ENCODE assay signal across 15 mouse cellular contexts in genomic region chr16:76318331-76318922, GRCm38 (mm10). TPM values are rescaled to one million over a fixed set of nuclear protein-coding genes. Genes with fewer than 3 reads are reported as not detected.
DNase-seq lines count a peak whose midpoint lies in the region; ATAC-seq and TF ChIP-seq lines count a peak whose summit lies in the region.
"Had no signal": no experiment of that assay in that cellular context is flagged by ENCODE, and none has a peak within 500 bp of the region (broad histone marks: within the 10 kb centered on the region; RNA-seq: fewer than 3 reads in every experiment).

No protein-coding gene starts in this region.

- no peak overlapping the region for H3K9ac ChIP-seq in hindbrain, embryonic 12.5 days
- H3K9ac ChIP-seq in hindbrain, embryonic 11.5 days (ENCODE audit: low read depth, low read length), result no peak overlapping the region
- H3K9ac ChIP-seq in hindbrain, embryonic 15.5 days, result no peak overlapping the region
- H3K9ac ChIP-seq: lung, embryonic 15.5 days had no signal

- no peaks in the 10 kb centered on the region for H3K9me3 ChIP-seq in hindbrain, embryonic 12.5 days (replicated peaks)
- H3K9me3 ChIP-seq in hindbrain, embryonic 11.5 days (ENCODE audit: control insufficient read depth, low read length), result no peaks in the 10 kb centered on the region
- H3K9me3 ChIP-seq in hindbrain, embryonic 15.5 days, result no peaks in the 10 kb centered on the region
- H3K9me3 ChIP-seq: lung, embryonic 15.5 days had no signal

- peaks cover 40% of the 10 kb centered on the region for H3K4me1 ChIP-seq in hindbrain, embryonic 12.5 days
- peaks cover 8% of the 10 kb centered on the region for H3K4me1 ChIP-seq in hindbrain, embryonic 11.5 days (replicated peaks; ENCODE audit: control insufficient read depth, insufficient read depth, low read length)
- peaks cover 46% of the 10 kb centered on the region for H3K4me1 ChIP-seq in hindbrain, embryonic 15.5 days (replicated peaks)

- H3K4me2 ChIP-seq in hindbrain, embryonic 12.5 days (replicated peaks), result no peak overlapping the region
- no peak overlapping the region for H3K4me2 ChIP-seq in hindbrain, embryonic 11.5 days (replicated peaks; ENCODE audit: low read depth, low read length)
- peak overlapping the region; percentile 20; the same call in 1 of the 2 replicates for H3K4me2 ChIP-seq in hindbrain, embryonic 15.5 days
- H3K4me2 ChIP-seq: lung, embryonic 15.5 days had no signal

- no peak for ATAC-seq in hindbrain, embryonic 12.5 days (ENCODE audit: low FRiP score)
- no peak for ATAC-seq in hindbrain, embryonic 11.5 days (ENCODE audit: low FRiP score)
- peak; percentile 53 for ATAC-seq in hindbrain, embryonic 15.5 days (ENCODE audit: low FRiP score, low read depth)
- ATAC-seq in megakaryocyte progenitor cell, adult 5-6 weeks (replicated peaks; ENCODE audit: poor library complexity), result peak; percentile 46
- no peak for ATAC-seq in megakaryocyte, adult 5-6 weeks (ENCODE audit: poor library complexity, severe bottlenecking)
- ATAC-seq: intestine, embryonic 16.5 days had no signal

- H3K36me3 ChIP-seq in hindbrain, embryonic 12.5 days, result no peaks in the 10 kb centered on the region
- H3K36me3 ChIP-seq in hindbrain, embryonic 11.5 days (ENCODE audit: control insufficient read depth, insufficient read depth, low read length), result no peaks in the 10 kb centered on the region
- no peaks in the 10 kb centered on the region for H3K36me3 ChIP-seq in hindbrain, embryonic 15.5 days
- H3K36me3 ChIP-seq: lung, embryonic 15.5 days had no signal

- no peaks in the 10 kb centered on the region for H3K27me3 ChIP-seq in hindbrain, embryonic 12.5 days
- no peaks in the 10 kb centered on the region for H3K27me3 ChIP-seq in hindbrain, embryonic 11.5 days (ENCODE audit: control insufficient read depth, insufficient read depth, low read length)
- H3K27me3 ChIP-seq in hindbrain, embryonic 15.5 days, result no peaks in the 10 kb centered on the region
- H3K27me3 ChIP-seq: lung, embryonic 15.5 days had no signal

- 61% methylated on average over 13 of the region's 13 CpGs for WGBS in hindbrain, embryonic 12.5 days
- 74% methylated on average over 13 of the region's 13 CpGs for WGBS in hindbrain, embryonic 11.5 days
- 51% methylated on average over 13 of the region's 13 CpGs for WGBS in hindbrain, embryonic 15.5 days

- no peak for DNase-seq in hindbrain, embryonic 11.5 days (ENCODE audit: low spot score)
- DNase-seq in brain, embryonic 14.5 days (ENCODE audit: low read depth), result peak; percentile 53
- no peak for DNase-seq in left cerebral cortex, adult 9 months (ENCODE audit: low spot score in 2 of 2)
- DNase-seq in layer of hippocampus, postnatal 36 days, result no peak
- DNase-seq: cerebellum, adult 11-12 months; gastrocnemius, postnatal 36 days; left cerebral cortex, postnatal 4 days; right cerebral cortex, postnatal 4 days; thymus, postnatal 36 days had no signal

- no peak for TF ChIP-seq CTCF in brain, embryonic 14.5 days (IDR thresholded peaks at IDR 0.05; ENCODE audit: borderline replicate concordance, extremely low read depth, insufficient read depth, insufficient read length)

- peak overlapping the region; percentile 44; the same call in 1 of the 2 replicates for H3K27ac ChIP-seq in hindbrain, embryonic 12.5 days
- H3K27ac ChIP-seq in hindbrain, embryonic 11.5 days (ENCODE audit: low read depth, low read length), result no peak overlapping the region
- H3K27ac ChIP-seq in hindbrain, embryonic 15.5 days (replicated peaks), result peak overlapping the region; percentile 57
- H3K27ac ChIP-seq: lung, embryonic 15.5 days had no signal

- TF ChIP-seq POLR2A in brain, embryonic 14.5 days (IDR thresholded peaks at IDR 0.05; ENCODE audit: borderline replicate concordance, extremely low read depth, insufficient read depth, insufficient read length, poor library complexity, severe bottlenecking), result no peak

- no peak overlapping the region for H3K4me3 ChIP-seq in hindbrain, embryonic 12.5 days
- no peak overlapping the region for H3K4me3 ChIP-seq in hindbrain, embryonic 11.5 days (ENCODE audit: low read depth, low read length)
- no peak overlapping the region for H3K4me3 ChIP-seq in hindbrain, embryonic 15.5 days
- H3K4me3 ChIP-seq: lung, embryonic 15.5 days had no signal

RNA-seq across cellular contexts. Expression of gene Nrip1, which starts 55.2 kb away (rescaled TPM):
- 34.0 and 35.6 TPM in 2 replicates for polyA plus RNA-seq in hindbrain, embryonic 12.5 days (2016; fragmentation: Nextera tagmentation; extraction: Ambion mirVana)
- polyA plus RNA-seq in hindbrain, embryonic 11.5 days (2014; fragmentation: Nextera tagmentation; extraction: Ambion mirVana), result 26.5 and 35.5 TPM in 2 replicates
- 3.5 and 10.4 TPM in 2 replicates for polyA plus RNA-seq in brain, embryonic 14.5 days (2012; rRNA removed)
- polyA plus RNA-seq in hindbrain, embryonic 15.5 days (2015; fragmentation: Nextera tagmentation; extraction: Ambion mirVana), result 32.5 and 33.0 TPM in 2 replicates
- 18.5 and 24.2 TPM in 2 replicates for total RNA-seq in megakaryocyte progenitor cell, adult 5-6 weeks (2015)
- 11.0 and 14.3 TPM in 2 replicates for total RNA-seq in megakaryocyte progenitor cell, adult 5-6 weeks (2017)
- total RNA-seq in megakaryocyte, adult 5-6 weeks (2015), result 21.6 and 22.9 TPM in 2 replicates
- 12.2 and 18.3 TPM in 2 replicates for total RNA-seq in megakaryocyte, adult 5-6 weeks (2017)
- 10 to 100 TPM; 55.6 to 60.4 TPM for total RNA-seq in layer of hippocampus, postnatal 36 days (2021)

Comparison
In these comparisons a context has a peak if more than half of its experiments do, and no peak if none do; other contexts are left out.
1. ATAC-seq: peak in hindbrain, embryonic 15.5 days (single experiment) and megakaryocyte progenitor cell, adult 5-6 weeks (single experiment); none in hindbrain, embryonic 12.5 days (single experiment), hindbrain, embryonic 11.5 days (single experiment) and megakaryocyte, adult 5-6 weeks (single experiment).